Mouse (Mus musculus): Measurements from ENCODE around the gene Adgrv1.
"Not testable (repeated sequence)": the region's sequence is repeated elsewhere in the genome, so short reads cannot be mapped to it uniquely, and the experiment has no call there.

The Adgrv1 gene

DNA sequence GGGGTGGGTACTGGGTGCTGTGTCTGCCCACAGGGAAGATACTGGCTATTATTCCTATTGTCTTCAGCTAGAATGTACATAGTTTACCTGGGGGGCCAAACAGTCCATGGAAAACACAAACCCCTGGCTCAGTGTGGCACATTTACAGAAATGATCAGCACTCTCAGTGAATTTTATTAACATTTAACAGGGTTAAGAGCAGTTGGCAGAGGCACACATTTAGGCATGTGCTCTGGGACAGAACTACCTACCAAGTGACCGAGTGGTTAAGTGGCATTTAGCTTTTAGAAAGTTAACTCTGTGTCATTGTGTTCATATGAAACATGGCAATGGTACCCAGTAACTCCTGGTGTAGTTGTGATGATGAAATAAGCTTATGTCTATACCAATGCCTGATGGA, 304.8 kb downstream of the Adgrv1 start:
- no peak for DNase-seq

DNA sequence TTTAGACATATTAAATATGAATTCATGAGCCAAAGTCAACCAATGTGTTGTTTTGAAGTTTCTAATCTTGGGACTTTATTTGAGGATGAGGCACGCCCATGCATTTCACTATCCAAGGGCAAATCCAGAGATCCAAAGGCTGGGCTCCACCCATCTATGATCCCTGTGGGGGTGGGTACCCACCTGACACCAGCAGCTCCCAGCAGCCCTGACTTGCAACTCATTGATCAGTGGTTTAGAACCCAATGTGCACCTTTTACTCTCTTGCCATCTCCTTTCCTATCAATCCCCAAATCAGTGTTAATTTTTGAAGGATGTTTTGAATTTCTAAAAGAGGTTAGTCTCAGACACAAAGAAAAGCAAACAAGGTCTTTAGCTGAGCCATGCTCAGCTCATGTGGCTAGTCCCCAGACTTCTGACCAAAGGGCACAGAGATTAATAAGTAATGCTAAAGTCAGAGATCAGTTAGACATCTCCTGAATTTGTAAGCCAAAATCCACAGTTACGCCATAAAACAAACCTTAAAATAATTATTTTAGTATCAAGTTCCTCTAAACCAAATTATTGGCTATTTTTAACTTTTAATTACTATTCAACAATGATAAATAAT, 307.2 kb downstream of the Adgrv1 start:
- no peak for DNase-seq

DNA sequence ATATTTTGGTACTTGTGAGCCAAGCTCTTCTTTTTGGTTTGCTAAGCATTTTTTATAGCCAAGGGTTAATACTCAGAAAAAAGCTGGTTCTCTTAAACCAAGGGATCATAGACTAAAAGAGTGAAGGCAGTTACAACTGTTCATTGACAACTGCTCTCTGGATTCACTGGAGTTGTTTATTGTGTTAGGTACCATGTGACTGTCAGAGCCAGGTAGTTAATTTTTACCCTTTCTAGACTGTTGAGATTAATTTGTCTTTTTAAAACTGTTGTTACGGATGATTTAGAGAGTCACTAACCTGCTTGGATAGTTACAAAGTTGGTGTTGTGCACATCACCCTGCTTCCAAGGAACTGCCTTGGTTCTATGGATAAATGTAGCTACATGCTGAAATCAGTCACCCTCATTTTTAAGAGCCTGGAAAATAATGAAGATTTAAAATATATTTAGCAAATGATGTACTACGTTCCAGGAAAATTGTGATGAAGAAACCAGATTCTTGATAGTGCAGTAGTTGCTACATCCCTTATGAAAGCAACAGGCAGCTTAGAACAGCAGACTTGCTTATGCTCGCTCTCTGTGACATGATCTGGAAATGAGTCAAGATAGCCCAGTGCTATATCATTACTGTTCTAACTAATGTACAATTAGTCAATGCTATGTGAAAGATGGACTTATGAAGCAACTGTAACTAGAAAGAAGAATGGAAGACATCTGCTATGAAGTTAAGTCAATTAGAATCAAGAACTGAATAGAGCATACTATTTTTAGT, 309.2 kb downstream of the Adgrv1 start:
- no peak for DNase-seq

DNA sequence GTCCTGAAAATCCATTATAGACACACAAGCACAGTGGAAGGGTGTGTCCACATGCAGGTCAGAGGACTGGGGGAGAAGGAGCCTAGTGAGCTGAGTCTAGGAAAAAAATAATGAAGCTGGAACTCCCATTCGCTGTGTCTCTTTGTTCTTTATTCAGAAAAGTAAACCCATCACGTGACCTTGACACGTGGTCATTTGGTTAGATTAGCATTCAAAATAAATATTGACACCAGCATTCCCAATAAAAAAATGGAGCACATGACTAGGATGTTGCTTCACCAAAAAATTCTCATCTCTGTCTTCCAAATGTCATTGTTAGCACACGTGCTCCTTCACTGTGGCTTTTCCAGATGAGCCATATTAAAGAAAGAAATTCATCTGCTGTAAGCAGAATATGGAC, 316.4 kb downstream of the Adgrv1 start:
- no peak for DNase-seq

DNA sequence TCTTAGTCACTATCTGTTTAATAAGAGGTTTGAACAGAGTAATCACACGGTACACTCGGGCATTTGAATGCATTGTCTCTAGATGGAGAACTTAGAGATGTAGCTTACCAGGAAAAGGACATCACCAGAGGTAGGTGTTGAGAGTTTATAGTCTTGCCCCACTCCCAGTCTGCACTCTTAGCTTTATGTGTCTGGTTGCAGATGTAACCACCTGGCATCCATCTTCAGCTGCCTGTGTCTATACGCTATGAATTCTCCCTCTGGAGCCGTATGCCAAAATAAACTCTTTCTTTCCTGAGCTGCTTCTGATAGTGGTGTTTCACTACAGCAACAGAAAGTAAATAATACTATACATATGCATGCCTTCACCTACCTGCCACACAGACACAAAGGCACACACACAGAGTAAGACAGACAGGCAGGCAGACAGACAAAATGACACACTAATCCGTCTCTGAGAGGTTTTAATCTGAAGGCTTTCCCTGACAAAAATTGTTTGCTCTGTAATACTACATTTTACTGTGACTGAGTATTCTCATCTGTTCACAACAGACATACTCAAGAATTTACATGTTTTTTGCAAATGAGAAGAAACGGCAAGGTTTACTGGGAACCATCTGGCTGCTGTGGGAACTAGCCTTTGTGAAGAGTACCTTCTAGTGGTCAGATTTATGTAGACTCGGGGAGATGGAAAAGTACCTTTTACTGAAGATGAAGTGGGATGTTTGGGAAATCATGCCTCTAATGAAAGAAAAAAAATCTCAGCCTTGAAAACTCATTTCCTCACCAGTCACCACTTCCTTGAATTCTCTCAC, 318.4 kb downstream of the Adgrv1 start:
- no peak for DNase-seq

DNA sequence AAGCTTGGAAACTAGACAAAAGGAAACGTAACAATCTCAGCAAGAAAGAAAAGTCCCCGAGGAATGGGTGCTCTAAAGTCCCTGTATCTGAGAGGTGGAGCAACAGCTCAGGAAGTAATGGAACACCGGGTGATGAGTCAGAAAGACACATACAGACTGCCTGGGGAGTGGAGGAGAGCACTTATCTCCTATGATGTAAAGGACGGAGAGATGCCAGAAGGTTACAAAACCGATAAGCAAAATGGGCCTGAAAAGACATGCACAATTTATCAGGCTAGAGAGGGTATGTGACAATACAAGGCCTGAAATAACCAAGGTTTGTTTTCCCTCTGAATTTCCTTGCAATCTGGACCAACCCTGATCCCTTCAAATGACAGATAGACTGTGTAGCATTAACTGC, 320.8 kb downstream of the Adgrv1 start:
- DNase-seq: no peak

DNA sequence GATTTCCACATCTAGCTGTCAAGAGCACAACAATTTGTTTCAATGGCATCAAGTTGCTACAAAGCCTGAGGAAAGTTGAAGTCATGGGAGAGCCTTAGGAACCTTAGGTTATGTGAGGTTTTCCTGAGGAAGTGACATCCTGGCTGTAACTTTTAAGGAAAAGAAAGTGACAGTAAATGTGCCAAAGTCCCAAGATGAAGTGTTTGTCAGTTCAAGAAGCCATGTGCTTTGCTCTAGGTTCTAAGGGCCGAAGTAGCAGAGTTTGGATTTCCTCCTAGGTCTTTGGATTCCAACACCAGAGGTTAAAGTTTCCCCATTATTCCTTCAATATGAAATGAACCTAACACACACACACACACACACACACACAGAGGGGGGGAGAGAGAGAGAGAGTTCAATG, 332.1 kb downstream of the Adgrv1 start:
- DNase-seq: no peak

DNA sequence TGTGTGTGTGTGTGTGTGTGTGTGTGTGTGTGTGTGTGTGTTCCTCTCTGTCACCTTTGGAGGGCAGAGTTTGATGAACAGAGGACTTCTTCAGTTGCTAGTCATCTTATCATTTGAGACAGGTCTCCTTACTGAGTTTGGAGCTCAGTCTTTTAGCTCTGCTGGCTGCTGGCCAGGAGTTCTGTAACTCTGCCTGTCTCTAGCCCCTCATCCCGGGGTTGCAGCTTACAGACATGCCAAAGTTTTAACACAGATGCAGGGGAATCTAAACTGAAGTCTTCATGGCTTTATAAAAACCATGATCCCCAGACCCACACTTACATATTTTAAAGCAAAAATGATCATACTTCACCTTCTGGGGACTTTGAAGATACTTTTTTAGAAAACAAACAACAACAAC, 338.8 kb downstream of the Adgrv1 start:
- no peak for DNase-seq

DNA sequence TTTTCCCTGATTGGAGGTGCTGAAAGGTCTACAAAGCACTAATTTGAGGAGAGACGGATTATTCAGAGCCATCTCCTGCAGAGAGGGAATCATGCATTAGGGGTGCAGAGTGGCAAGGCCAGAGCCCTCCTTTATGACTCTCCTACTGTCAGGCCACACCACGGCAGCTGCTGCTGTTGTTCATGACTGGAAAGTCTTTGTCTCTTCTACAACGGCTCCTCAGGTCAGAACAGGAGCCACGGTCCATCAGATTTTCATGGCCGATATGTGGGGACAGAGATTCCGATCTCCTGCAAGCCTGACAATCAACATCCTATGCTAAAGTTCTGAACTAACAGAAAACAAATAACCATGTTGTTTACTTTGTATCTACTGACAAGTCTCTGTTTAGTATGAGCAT, 350.8 kb downstream of the Adgrv1 start:
- DNase-seq: no peak

DNA sequence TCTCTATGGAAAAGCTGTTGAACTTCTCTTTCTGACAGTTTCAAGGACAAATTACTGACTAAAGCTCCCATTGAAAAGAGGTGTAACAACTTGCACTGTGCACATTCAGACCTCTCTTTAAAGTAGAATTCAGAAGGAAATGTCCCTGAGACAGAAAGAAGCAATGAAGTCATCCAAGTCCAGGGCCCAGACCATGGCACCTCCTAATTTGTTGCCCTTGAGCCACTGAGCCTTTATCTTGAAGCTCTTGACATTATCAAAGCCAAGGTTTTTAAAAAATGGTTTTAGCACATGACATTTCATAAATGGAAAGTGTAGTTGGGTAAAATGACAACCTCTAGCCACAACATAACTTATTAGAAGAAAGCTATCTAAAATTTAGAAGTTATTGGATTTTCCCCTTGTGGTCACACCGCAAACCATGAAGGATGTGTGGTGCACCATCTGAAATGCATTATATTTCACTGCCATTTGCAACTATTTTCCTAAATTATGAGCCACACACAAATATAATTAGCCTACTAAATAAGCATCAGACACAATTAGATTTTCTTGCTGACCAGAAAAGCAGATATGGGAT, 352.2 kb downstream of the Adgrv1 start:
- no peak for DNase-seq

DNA sequence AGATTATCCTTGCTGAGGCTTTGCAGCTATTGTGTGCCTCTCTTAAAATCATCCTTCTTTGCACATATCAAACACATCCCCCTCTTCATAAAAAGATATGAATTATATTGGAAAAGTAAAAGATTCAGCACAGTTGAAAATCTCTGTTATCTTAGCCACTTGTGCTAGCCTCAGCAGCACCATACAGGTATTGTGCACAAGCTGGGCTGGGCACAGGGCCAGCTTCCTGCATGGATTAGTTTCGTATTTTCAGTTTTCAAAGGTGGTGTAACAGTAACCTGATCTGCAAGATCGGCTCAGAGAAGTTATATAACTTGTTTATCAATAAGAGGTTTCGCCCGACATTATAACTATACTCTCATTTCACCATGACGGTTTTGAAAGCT, 353.6 kb downstream of the Adgrv1 start:
- no peak for DNase-seq

DNA sequence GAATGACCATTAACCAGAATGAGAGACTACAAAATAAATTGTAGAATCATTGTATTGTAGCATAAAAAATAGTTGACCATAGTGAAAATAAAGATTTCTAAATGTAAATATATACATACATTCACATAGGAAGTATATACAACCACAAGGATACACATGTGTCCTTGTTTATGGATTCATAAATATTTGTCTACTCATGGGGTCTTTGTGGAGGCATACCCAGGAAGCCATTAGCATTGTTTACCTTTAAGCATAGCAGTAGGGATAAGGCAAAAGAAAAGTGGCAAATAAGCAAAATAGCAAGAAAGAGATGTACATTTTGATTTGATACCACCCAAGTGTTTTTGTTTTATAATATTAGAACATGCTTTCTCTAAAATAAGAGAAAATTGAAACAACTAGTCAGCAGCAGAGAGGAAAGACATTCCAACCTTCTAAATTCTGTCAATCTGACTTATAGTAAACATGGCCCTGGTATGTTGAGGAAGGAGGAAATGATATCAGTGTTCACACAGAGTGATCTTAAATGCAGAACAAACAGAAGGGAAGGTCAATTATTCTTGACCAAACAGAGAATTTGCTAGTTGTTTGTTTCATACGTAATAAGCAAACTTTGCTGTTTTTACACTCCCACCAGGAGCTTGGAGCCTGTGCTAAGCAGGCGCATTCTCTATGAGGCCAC, 354.1 kb downstream of the Adgrv1 start:
- no peak for DNase-seq

DNA sequence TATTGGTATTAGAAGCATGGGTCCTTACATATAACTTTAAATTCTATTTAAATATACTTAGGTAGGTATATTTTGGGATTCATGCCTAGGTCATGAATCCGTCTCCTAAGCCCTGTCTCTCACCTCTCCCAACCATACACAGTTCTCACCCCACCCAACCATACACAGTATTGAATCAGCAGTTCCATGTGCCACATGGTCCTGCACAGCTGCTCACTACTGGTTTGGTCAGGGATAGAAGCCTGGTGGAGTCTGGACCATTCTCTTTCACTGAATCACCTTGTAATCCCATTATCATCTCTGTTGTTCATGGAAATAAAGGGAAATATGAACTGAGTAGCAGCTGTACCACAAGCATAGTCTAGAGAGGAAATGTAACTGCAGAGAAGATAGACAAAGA, 359.1 kb downstream of the Adgrv1 start:
- no peak for DNase-seq

DNA sequence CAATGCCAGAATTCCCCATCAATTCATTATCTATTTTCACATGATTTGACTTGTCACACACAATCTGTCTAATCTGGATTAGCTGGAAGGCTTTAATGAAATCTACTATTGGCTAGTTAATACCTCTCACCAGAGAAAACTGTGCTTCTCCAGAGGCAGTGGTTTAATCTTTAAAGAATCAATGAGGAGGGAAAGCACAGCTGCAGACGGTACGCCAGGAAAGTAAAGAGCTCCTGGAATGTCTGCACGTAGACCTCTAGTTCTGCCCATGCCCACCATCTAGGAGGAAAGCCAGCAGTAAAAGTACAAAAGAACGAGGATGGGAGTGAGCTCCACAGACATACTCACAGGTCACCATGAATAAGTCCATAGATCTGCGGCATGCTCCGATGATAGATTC, 362.6 kb downstream of the Adgrv1 start:
- DNase-seq: no peak

DNA sequence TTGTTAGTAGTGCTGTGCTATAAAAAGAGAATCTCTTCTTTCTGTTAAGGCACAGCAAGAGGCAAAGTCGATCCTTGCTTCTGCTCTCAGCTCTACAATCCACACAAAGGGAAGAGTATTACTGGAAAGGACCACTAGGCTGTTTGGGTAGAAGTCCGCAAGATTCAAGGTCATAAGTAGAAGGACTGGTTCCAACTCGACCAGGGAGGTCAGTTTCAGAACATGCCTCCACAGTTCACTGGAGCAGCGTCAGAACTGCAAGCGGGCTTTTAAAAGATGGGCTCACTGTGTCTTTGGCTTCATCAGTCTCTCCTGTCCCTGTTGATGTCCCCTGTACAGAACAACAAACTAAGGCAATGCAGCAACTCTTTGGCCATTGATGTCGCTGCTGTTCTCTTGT, 363.9 kb downstream of the Adgrv1 start:
- DNase-seq: no peak

DNA sequence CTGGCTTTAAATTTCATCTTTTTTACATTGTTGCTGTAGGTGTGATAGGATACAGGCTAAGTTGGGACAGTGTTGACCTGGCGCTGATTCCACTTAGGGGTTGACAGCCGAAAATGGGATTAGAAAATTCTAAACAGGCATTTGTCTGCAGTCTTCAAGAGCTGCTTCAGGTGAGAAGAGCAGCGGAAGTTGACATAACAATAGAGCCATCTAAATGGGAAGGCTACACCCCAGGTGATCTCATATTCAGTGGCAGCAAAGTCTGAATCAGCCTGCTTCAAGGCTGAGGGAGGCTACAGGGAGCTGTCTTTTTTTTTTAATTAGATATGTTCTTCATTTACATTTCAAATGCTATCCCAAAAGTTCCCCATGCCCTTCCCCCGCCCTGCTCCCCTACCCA, 365.5 kb downstream of the Adgrv1 start:
- not testable (repeated sequence) for DNase-seq

DNA sequence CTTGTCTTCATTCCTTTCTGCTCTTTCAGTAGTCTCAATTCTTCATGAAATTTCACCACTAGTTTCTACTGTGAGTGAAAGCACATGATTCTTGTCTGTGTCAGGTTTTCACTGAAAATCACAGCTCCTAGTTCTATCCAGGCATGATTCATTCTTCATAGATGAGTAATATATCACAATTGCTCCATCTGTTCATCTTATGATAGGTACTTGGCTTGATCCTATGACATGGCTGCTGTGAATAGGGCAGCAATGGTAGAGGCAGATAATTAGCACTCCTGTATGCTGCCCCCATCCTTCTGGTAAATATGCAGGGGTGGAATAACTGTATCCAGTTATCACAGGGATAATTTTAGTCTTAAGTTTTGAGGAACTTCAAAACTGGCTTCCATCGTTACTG, 368.5 kb downstream of the Adgrv1 start:
- DNase-seq: no peak

DNA sequence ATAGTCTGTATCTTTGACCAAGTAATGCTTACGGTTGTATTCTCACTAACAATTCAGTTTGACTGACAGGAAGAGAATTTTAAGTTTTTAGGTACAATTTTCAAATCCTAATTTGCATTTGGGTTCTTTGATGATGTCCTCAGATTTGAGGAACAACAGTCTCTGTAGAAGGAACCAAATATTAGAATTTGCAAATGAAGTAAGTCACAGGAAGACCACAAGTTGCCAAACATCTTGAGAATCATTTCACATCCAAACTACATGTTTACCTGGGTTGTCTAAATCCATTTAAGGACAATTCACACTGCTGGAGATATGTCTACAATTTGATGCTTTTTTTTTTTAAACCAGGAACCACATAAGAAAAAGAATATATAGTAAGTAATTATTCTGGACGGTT, 391.8 kb downstream of the Adgrv1 start:
- no peak for DNase-seq

DNA sequence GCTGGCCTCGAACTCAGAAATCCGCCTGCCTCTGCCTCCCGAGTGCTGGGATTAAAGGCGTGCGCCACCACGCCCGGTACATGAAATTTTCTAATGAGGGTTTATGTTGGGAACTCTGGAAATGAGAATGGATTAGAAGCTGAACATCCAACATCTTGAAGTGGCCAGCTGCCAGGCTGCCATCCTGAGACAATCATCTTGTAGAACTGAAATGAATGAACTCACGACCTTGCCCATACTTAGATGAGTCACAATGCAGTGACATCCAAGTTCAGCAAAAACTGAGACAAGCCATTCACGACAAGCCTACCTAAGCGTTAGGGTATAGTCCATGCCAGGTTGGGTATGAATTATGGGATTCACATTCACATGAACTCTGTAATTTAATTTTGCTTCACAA, 393.1 kb downstream of the Adgrv1 start:
- DNase-seq: no peak

DNA sequence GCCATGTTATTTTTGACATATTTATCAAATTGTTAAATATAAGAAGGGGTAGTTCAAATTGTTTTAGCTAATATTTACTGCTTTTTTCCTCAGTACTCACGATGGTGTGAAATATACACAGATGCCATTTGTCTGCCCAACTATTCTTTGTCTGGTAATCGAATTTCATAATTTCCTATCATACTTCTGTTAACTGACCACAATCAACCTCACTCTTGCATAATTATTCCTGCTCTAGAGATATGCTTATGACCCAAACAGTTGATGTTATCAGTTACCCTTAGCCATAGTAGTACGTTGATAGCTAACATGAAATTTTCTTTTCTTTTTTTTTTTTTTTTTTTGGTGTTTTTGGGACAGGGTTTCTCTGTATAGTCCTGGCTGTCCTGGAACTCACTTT, 393.5 kb downstream of the Adgrv1 start:
- DNase-seq: no peak

DNA sequence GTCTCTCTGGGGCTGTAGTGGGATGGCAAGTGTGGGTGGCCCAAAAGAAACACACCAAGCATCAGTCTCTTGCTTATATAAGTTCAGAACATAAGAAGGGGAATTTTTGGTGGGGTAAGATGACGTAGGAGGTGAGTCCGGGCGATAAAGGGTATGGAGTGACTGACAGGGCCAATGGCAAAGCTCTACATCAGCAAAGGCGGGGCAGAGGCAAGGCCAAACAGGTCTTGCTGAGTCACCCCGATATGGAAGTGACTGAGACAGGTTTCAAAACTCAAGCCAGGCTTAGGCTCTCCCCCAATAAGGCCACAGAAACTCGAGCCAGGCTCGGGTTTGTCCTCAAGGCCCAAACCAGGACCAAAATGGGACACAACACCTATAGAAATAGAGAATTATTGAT, 394.1 kb downstream of the Adgrv1 start:
- DNase-seq: no peak

DNA sequence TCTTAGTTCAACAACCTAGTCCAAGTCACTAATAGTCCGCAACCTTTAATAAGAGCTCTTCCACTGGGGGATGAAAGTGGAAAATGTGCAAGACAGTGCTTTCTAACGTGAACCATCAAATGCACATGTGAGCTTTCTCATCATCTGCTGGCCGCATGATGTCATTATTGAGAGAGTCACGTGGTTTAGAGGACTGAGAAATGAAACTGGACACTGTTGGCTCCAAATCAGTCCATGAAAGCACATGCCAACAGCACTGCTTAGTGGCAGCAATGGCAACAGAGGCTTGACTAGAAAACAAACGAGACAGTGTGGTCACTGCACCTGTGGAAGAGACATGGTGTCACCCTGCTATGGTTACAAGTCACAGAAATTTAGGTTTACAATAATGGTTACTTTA, 395.0 kb downstream of the Adgrv1 start:
- no peak for DNase-seq

DNA sequence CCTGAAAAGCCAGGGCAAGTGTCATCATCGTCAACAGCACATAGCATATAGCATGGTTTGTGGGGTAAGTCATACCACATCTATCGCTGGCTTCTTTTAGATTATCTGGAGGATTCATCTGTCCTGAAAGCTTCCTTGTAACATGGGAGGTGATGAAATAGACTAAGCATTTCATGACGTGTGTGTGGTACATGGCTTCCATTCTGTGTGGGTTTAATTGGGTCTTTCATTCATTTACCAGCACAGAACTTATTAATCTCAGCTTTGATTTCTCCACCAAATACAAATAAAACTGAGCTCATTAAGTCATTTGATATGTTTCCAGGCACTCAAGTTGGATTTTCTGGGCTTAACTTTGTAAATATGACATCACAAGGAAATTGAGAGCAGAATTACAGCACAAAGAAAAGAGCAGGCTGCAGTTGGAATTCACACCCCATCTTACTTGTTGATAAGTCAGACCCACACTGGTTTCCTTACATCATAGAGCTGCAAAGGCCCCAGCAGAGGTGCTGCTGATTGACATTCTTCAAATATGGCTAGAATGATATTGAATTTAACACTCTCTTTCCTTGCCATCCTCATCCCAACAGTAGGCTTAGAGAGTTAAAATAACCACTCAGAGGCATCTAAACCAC, 396.1 kb downstream of the Adgrv1 start:
- DNase-seq: no peak

Data from cerebellum, adult 11-12 months (tissue).